Mouse (Mus musculus): ENCODE results near the gene BC049730. TPM values are rescaled to one million over a fixed set of nuclear protein-coding genes. Genes with fewer than 3 reads are reported as not detected.

BC049730 gene
- not detected in 2 replicates for polyA plus RNA-seq (2015; fragmentation: Nextera tagmentation; extraction: Ambion mirVana)

- ATAC-seq (no peak), DNase-seq (no peak)
- Histone ChIP-seq H3K27ac (ENCODE audit: low read depth) (no peak within 1 kb of the TSS), H3K27me3 (ENCODE audit: insufficient read depth, low read length) (no peaks in the 10 kb centered on the region), H3K9ac (replicated peaks) (no peak within 1 kb of the TSS), H3K36me3 (replicated peaks; ENCODE audit: insufficient read depth, low read length) (no peaks in the 10 kb centered on the region), H3K4me3 (ENCODE audit: low read depth, low read length) (no peak within 1 kb of the TSS), H3K4me2 (ENCODE audit: low read depth, low read length) (no peak within 1 kb of the TSS), H3K9me3 (ENCODE audit: low read length) (no peaks in the 10 kb centered on the region), H3K4me1 (ENCODE audit: insufficient read depth) (no peaks in the 10 kb centered on the region)
- no peak for TF ChIP-seq CTCF (IDR thresholded peaks at IDR 0.05; ENCODE audit: low read depth)
- no peak for TF ChIP-seq EP300 (IDR thresholded peaks at IDR 0.05; ENCODE audit: low read depth)
- 85% methylated on average over 14 of the region's 14 CpGs for WGBS (ENCODE audit: insufficient replicate concordance)
These were observed at the start of gene BC049730 for GRCm38 (mm10) chr7:24708832-24709292. Gene BC049730, plus strand, starts transcription at chr7:24709242.

- Histone ChIP-seq H3K4me2 (ENCODE audit: low read depth, low read length) (no peak overlapping the region), H3K27me3 (ENCODE audit: insufficient read depth, low read length) (no peaks in the 10 kb centered on the region), H3K9me3 (ENCODE audit: low read length) (no peaks in the 10 kb centered on the region), H3K9ac (replicated peaks) (no peak overlapping the region), H3K4me3 (ENCODE audit: low read depth, low read length) (no peak overlapping the region), H3K27ac (ENCODE audit: low read depth) (no peak overlapping the region), H3K36me3 (replicated peaks; ENCODE audit: insufficient read depth, low read length) (no peaks in the 10 kb centered on the region), H3K4me1 (ENCODE audit: insufficient read depth) (no peaks in the 10 kb centered on the region)
- no peak for DNase-seq
- no peak for ATAC-seq
- no peak for TF ChIP-seq CTCF (IDR thresholded peaks at IDR 0.05; ENCODE audit: low read depth)
- TF ChIP-seq EP300 (IDR thresholded peaks at IDR 0.05; ENCODE audit: low read depth): no peak
- WGBS (ENCODE audit: insufficient replicate concordance): 69% methylated on average over 12 of the region's 12 CpGs
These were observed 49.2 kb upstream of the BC049730 start for GRCm38 (mm10) chr7:24659737-24660357.

DNA sequence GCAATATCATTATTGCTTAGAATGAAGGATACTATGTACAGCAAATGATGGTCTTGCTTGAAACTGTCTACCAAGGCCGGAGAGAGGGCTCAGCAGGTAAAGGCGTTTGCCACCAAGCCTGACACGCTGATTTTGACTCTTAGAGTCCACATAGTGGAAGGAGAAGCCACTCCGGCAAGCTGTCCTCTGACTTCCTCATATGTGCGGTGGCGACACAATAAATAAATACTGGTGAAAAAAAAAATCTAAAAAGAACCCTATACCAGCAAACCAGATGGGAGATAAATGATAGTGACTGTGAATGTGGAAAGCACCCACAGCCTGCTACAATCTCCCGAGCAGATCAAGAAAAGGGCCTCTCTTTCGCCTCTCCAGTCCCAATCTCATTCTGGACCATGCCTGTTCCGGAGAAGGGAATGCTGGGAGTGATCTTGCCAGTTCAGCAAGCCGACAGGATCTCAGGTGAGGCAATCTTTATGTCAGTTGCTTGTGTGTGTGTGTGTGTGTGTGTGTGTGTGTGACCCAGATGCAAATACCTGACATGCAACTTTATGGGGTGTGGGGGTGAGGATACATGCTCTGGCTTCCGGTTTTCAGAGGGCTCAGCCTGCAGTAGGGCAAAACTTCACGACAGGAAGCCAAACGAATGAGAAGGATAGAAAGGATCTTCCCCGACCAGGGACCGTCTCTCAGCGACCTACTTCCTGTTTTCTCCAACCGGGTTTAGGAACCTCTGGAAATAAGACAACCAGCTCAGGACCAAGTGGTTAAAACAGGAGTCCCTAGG lies 47.7 kb upstream of the BC049730 start:
- Histone ChIP-seq H3K9ac (replicated peaks) (no peak overlapping the region), H3K27me3 (ENCODE audit: insufficient read depth, low read length) (no peaks in the 10 kb centered on the region), H3K4me3 (ENCODE audit: low read depth, low read length) (no peak overlapping the region), H3K27ac (ENCODE audit: low read depth) (no peak overlapping the region), H3K36me3 (replicated peaks; ENCODE audit: insufficient read depth, low read length) (no peaks in the 10 kb centered on the region), H3K4me1 (ENCODE audit: insufficient read depth) (no peaks in the 10 kb centered on the region), H3K4me2 (ENCODE audit: low read depth, low read length) (peak overlapping the region; percentile 47), H3K9me3 (ENCODE audit: low read length) (no peaks in the 10 kb centered on the region)
- TF ChIP-seq CTCF (IDR thresholded peaks at IDR 0.05; ENCODE audit: low read depth) (no peak), EP300 (IDR thresholded peaks at IDR 0.05; ENCODE audit: low read depth) (no peak)
- 27% methylated on average over 17 of the region's 17 CpGs for WGBS (ENCODE audit: insufficient replicate concordance)
- ATAC-seq (no peak), DNase-seq (no peak)

DNA sequence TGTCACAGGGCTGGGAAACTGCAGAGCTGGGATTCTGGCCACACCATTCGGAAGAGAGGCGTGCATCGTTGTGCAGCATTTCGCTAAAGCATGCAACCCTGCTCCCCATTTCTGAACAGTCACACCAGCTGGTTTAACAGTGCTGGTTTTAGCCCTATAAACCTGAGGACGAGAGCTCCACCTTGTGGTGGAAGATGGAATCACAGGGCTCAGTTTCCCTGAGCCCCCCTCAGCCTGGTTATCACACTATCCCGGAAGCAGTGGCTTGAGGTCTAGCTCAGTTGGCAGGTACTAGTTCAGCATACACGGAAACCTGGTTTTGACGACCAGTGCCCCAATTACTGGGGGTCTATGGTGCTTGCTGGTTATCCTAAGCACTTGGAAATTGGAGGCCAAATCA lies 46.5 kb upstream of the BC049730 start:
- WGBS (ENCODE audit: insufficient replicate concordance): 9% methylated on average over 8 of the region's 8 CpGs
- Histone ChIP-seq H3K27me3 (ENCODE audit: insufficient read depth, low read length) (no peaks in the 10 kb centered on the region), H3K9ac (replicated peaks) (no peak overlapping the region), H3K27ac (ENCODE audit: low read depth) (no peak overlapping the region), H3K36me3 (replicated peaks; ENCODE audit: insufficient read depth, low read length) (no peaks in the 10 kb centered on the region), H3K4me2 (ENCODE audit: low read depth, low read length) (no peak overlapping the region), H3K9me3 (ENCODE audit: low read length) (no peaks in the 10 kb centered on the region), H3K4me1 (ENCODE audit: insufficient read depth) (no peaks in the 10 kb centered on the region), H3K4me3 (ENCODE audit: low read depth, low read length) (no peak overlapping the region)
- TF ChIP-seq EP300 (IDR thresholded peaks at IDR 0.05; ENCODE audit: low read depth): no peak
- peak; percentile 96 for TF ChIP-seq CTCF (IDR thresholded peaks at IDR 0.05; ENCODE audit: low read depth)
- peak; percentile 82 for DNase-seq
- peak; percentile 60 for ATAC-seq

- Histone ChIP-seq H3K9ac (replicated peaks) (no peak overlapping the region), H3K27me3 (ENCODE audit: insufficient read depth, low read length) (no peaks in the 10 kb centered on the region), H3K4me2 (ENCODE audit: low read depth, low read length) (no peak overlapping the region), H3K27ac (ENCODE audit: low read depth) (no peak overlapping the region), H3K4me1 (ENCODE audit: insufficient read depth) (no peaks in the 10 kb centered on the region), H3K36me3 (replicated peaks; ENCODE audit: insufficient read depth, low read length) (no peaks in the 10 kb centered on the region), H3K4me3 (ENCODE audit: low read depth, low read length) (no peak overlapping the region), H3K9me3 (ENCODE audit: low read length) (no peaks in the 10 kb centered on the region)
- no peak for DNase-seq
- WGBS (ENCODE audit: insufficient replicate concordance): 56% methylated on average over 8 of the region's 8 CpGs
- no peak for ATAC-seq
- TF ChIP-seq EP300 (IDR thresholded peaks at IDR 0.05; ENCODE audit: low read depth) (no peak), CTCF (IDR thresholded peaks at IDR 0.05; ENCODE audit: low read depth) (no peak)
These were observed 44.7 kb upstream of the BC049730 start for GRCm38 (mm10) chr7:24664301-24664700.

DNA sequence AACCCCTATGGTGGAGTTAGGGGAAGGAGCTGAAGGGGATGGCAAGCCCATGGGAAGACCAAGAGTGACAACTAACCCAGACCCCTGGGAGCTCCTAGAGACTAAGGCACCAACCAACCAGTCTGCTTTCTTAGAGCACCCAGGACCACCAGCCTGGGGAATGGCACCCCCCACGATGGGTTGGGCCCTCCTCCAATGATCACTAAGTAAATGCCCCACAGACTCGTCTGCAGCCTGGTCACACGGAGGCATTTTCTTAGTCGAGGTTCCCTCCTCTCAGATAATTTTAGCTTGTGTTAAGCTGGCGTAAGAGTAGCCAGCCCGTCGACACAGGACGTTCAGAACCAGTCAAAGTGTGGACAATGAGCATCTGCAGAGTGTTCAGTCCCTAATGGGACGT lies 44.1 kb upstream of the BC049730 start:
- no peaks in the 10 kb centered on the region for H3K4me1 ChIP-seq (ENCODE audit: insufficient read depth)
- H3K27ac ChIP-seq (ENCODE audit: low read depth): no peak overlapping the region
- WGBS (ENCODE audit: insufficient replicate concordance): 69% methylated on average over 9 of the region's 9 CpGs
- TF ChIP-seq CTCF (IDR thresholded peaks at IDR 0.05; ENCODE audit: low read depth): no peak
- TF ChIP-seq EP300 (IDR thresholded peaks at IDR 0.05; ENCODE audit: low read depth): no peak
- no peaks in the 10 kb centered on the region for H3K27me3 ChIP-seq (ENCODE audit: insufficient read depth, low read length)
- no peak overlapping the region for H3K4me3 ChIP-seq (ENCODE audit: low read depth, low read length)
- H3K36me3 ChIP-seq (replicated peaks; ENCODE audit: insufficient read depth, low read length): no peaks in the 10 kb centered on the region
- no peaks in the 10 kb centered on the region for H3K9me3 ChIP-seq (ENCODE audit: low read length)
- DNase-seq (no peak), ATAC-seq (no peak)
- no peak overlapping the region for H3K9ac ChIP-seq (replicated peaks)
- no peak overlapping the region for H3K4me2 ChIP-seq (ENCODE audit: low read depth, low read length)
